Mouse (Mus musculus): ENCODE data around the gene Pitpna.

The Pitpna gene

DNA sequence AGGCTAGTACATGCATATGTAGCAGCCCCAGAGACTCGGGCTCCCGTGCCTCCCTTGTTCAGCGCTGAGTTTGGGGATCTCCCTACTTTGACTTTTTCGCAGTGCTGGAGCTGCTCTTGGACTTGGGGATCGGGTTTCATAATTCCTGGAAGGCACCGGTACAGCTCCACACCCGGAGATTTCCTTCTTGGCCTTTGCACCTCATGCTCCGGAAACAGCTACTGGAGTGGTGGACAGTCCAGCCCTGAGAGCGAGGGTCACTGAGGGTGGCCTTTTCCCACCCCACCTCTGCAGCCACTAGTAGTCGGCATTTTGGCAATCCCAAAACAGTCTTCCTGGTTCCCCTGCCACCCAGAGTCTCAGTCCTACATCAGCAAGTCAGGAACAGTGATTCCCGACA, 47.4 kb downstream of the Pitpna start:
- DNase-seq = no peak

- DNase-seq = no peak
Observed at GRCm38 (mm10) chr11:75643323-75643722, 55.4 kb downstream of the Pitpna start.

DNA sequence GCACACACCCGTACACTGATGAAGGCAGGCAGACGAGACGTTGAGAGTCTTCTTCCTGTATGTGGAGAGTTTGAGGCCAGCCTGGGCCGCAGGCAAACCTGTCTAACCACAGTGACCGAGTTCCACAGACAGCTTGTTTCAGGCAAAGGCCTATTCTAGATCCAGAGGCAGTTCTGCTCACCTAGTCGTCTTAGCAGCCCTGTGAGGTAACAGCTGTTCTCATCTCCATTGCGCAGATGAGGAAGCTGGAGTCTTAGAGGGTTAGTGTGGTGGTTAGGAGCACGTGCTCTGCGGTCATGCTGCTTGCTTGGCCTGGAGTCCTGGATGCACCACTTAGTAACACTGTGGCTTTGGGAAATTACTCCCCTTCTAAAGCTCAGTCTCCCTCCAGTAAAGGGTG, 56.8 kb downstream of the Pitpna start:
- peak; percentile 40 to 58 for DNase-seq

GRCm38 (mm10) chr11:75647681-75648211, 59.8 kb downstream of the Pitpna start:
- no peak for DNase-seq

GRCm38 (mm10) chr11:75649155-75649561, 61.3 kb downstream of the Pitpna start:
- no peak for DNase-seq

DNA sequence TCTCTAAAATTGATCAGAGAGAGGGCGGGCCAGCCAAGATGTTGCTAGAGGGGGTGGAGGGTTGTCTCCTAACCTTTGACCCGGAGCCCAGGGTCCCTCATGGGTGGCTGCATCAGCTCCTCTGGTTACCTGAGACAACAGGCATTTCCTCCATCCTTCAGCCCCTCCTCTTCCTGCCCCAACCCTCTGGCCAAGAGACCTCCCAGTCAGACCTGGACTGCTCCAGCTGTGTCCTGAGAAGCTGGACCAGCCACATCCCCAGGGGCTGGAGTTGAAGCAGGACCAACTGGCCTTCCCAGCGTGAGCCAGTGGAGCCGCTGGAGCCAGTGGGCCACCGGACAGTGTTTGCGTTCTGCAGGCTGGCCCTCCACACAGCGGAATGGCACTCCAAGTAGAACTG, 62.4 kb downstream of the Pitpna start, which contains the start of gene Myo1c:
TSS of gene Myo1c (plus strand) at position 194 of the 400 bp plus-strand sequence.
- DNase-seq = peak in 1 of 2 experiments; percentile 29

- no peak for DNase-seq
Observed at GRCm38 (mm10) chr11:75650958-75651425, 63.1 kb downstream of the Pitpna start.

DNA sequence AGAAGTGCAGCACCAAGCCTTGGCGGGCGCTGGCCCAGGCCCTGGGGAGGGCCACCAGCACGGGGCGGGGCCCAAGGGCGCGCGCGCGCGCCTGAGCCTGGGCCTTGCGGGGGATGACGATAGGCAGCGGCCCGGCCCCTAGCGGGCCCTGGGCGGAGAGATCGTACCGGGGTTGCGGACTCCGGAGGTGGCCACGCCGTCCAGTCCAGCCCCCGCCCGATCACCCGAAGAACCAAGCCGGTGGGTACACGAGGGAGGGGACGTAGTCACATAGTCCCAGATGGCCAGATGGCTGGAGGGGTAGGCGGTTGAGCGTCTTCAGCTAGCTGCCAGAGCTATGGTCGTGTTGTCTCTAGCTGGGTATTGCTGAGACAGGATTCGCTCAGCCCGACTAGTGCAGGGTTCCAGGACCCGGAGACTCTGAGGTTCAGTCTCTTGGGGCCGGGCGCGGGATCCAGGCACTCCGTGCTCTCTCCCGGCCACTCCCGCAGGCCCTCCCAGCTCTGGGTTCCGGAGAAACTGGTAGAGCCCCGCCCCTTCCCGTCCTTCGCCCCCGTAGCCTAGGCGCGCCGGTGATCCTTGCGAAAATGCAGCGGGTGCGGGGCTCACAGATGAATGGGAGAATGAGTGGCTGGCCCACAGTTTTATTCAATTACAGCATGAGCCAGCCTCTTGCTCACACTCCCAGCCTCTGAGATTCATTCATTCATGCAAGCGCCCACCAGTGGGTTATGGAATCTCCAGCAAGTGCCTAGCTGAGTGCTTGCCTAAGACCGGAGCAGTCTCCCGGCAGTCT, 63.7 kb downstream of the Pitpna start:
- peak; percentile 76 to 79 for DNase-seq

- DNase-seq = peak; percentile 68 to 82
Observed at GRCm38 (mm10) chr11:75652222-75652941, 64.5 kb downstream of the Pitpna start.

DNA sequence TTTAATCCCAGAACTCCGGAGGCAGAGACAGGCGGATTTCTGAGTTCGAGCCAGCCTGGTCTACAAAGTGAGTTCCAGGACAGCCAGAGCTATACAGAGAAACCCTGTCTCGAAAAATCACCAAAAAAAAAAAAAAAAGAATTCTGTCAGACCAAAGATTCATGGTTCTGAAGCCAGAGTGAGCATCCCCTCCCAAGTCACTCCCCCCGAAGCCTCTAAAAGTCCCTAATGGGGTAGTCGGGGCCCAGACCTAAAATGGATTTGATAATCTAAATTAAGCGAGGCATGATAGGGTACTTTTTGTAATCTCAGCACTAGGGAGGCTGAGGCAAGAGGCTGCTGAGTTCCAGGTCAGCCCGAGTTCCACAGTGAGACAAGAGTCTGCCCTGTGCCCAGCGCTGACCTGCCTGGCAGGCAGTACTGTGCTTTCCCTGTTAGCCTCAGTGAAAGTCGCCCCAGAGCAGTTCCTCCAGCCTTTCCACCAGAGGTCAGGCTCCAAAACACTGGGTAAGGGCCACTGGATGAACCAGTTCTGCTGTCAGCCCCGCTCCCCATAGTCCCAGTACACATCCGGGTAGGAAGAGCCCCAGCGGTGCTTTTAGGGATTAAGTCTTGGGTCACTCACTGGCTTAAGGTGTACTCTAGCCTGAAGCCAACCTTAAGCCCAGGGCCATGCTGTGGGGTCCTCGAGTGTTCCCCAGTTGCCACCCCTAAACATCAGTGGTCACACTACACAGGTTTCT, 65.2 kb downstream of the Pitpna start:
- peak; percentile 18 to 26 for DNase-seq

DNA sequence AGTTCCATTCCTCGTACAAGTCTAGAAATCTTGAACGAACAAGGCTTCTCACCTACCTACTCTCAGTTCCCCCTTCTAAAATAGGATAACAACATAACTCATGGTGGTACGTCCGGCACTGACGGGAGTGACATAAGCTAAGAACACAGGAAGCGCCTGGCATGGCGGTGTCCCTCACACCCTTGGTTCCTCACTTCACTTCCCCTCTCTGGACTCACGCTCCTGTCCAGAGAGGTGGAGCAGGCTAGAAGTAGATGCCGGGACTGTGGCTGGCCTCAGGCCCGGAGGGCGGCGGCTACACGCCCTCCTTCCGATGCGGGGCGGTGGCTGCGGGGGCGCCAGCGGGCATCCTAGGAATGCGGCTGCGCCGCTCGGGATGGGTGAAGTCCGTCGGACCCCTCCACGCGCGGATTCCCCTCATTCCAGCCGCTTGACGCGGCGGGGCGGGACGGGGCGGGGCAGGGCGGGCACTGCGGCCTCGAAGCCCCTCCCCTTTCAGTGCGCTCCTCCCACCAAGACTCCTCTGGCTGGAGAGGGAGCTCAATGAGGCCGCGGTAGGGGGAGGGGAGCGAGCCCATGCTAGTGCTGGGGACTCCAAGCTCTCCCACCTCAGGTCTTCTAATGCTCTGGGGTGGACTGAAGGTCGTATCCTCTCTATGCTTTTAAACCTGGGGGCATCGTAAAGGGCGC, 66.0 kb downstream of the Pitpna start:
- peak; percentile 74 to 83 for DNase-seq

DNA sequence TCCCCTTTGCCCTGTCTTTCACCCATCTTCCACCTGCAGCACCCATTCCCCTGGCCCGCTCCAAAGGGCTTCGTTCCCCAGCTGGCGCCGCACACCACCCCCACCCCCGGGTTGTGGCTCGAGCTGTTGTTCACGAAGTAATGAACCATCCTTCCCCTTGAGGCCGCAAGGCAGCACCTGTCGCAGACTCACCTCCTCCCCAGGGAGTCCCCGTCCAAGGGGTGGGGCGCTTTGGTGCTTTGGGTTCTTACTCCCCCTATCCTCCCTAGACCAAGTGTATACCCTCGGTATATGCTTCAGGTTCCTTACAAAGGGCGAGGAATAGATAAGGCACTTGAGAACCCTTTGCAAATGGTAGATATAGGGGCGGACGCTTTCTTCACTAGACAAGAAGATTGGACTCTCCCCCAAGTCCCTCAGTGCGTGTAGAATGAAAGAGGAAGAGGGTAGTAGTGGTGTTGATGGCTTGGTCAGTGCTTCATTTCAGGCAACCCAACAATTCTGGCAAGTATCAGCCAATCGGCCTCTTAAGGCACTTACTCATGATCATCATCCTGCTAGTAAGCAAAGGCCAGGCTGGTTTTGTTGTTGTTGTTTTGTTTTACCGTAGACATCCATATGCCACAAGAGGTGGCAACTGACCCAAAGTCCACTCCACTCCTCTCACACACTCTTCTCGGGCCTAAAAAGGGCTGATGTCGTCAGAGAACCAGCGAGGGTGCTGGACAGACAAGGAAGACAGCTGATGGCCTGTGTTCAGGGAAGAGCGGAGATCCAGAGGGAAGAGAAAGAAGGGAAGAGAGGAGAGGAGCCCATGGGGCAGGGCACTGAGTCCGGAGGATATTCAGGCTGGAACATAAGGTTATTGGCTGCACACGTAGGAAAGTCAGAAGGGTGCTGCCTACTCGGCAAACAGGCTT, 66.8 kb downstream of the Pitpna start:
- DNase-seq = peak; percentile 65 to 78

GRCm38 (mm10) chr11:75655621-75656545, 68.0 kb downstream of the Pitpna start:
- peak; percentile 66 to 77 for DNase-seq

DNA sequence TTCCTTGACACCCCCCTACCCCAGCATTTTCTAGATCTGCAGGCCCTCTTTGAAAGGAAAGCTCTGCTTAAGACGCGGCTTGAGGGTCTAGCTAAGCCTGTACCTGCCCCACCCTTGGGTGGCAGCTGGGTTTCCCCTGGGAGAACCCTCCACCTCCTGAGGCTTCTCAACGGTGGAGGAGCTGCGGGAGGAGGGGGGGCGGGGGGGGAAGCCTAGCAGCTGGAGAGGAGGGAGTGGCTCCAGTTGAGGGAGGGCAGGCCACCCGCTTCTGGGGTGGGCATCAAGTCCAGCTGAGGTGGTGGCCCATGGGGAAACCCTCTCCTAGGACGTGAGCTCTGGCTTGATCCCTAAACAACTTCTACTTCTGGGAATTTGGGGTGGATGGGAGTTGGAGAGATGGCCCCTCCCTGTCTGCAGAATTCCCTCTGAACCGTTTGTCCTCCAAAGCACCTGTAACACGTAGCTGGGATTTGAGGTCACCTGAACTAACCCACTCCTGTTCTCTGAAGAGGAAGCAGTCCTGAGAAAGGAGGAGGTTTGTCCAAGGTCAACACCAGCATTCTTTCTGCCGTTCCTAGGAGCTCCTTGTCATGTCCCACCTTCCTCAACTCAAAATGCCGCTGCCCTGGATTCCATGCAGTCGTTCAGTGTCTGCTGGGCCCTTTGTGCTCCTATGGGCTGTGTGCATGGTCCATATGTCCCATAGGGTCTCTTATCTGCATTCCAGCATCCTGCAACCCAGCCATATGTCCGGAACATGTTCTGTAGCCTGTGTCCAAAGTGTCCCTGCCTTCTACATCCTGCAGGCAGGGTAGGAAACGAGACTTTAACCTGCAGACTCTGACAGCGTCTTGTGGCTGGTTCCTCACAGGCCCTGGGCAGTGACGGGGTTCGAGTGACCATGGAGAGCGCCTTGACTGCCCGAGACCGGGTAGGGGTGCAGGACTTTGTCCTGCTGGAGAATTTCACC, 69.0 kb downstream of the Pitpna start:
- DNase-seq = peak in 1 of 2 experiments; percentile 12

DNA sequence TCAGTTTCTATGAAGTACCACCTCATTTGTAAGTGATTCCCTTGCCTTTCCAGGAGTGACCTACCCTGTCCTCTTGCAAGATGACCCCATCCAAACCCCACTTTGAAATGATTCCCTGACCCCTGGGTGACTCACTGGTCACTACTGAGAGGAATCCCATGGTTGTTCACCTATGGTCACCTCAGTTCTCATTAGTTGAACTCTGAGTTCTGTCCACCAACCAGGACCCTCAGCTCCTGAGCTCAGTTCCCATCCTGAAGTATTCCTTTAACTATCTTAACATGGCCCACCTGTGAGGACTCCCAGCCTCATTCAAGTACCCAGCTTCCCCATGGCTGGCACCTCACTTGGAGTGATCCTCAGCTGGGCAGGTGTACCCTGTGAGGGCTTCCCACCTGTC, 69.9 kb downstream of the Pitpna start:
- DNase-seq = no peak

GRCm38 (mm10) chr11:75658311-75658710, 70.4 kb downstream of the Pitpna start:
- DNase-seq = no peak

DNA sequence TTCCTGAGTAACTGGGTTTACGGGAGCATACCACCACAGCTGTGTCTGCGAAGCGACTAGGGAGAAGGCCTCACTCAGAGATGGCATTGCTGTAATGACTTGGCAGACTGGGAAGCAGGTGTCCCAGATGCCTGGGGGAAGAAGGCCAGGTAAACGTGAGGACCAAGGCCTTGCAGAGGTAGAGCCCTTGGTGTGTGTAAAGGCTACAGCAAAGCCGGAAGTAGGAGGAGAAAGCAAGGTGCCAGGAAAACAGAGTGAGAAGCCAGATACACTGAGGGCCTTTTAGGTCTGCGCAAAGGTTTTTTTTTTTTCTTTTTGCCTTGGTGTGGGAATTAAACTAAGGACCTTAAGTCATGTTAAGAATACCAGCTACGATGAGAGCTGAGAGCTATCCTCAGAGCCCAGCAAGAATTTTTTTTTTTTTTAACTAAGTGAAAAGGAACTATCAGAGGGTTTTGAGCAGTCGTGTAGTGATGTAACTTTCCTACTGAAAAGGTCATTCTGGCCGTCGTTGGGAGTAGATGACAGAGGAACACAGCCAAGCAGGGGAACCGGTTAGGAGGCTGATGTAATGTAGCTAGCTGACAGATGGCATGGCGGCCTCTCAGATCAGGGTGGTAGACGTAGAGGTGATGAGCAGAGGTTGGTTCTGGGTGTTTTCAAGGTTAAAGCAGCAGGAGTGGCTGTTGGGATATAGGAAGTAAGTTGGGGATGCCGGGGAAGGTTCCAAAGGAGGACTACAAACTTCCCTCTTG, 71.3 kb downstream of the Pitpna start:
- no peak for DNase-seq

- DNase-seq = no peak
Observed at GRCm38 (mm10) chr11:75660081-75660590, 72.2 kb downstream of the Pitpna start.
